Mouse (Mus musculus) lung, postnatal 4 days (tissue): Measurements from ENCODE around the gene Tenm4.

Experiments used
- DNase-seq, 2 experiments: peaks; one replicate each; pipeline ENCODE4 v3.0.0; 2021

The Tenm4 gene

GRCm38 (mm10) chr7:96259630-96260029 is 88.6 kb downstream of the Tenm4 start:
- no peak for DNase-seq

GRCm38 (mm10) chr7:96262182-96262581 is 91.1 kb downstream of the Tenm4 start:
- DNase-seq = no peak

GRCm38 (mm10) chr7:96265941-96266340 is 94.9 kb downstream of the Tenm4 start:
- peak in 1 of 2 experiments; percentile 17 for DNase-seq

- DNase-seq = peak; percentile 27 to 70
These were observed 96.2 kb downstream of the Tenm4 start for GRCm38 (mm10) chr7:96267266-96267665.

GRCm38 (mm10) chr7:96270684-96271083 is 99.6 kb downstream of the Tenm4 start:
- DNase-seq = no peak

GRCm38 (mm10) chr7:96272068-96272467 is 101.0 kb downstream of the Tenm4 start:
- no peak for DNase-seq

- no peak for DNase-seq
These were observed 103.4 kb downstream of the Tenm4 start for GRCm38 (mm10) chr7:96274486-96274885.

GRCm38 (mm10) chr7:96277550-96277949 is 106.5 kb downstream of the Tenm4 start:
- no peak for DNase-seq

- no peak for DNase-seq
These were observed 107.3 kb downstream of the Tenm4 start for GRCm38 (mm10) chr7:96278378-96278777.

- DNase-seq = no peak
These were observed 109.7 kb downstream of the Tenm4 start for GRCm38 (mm10) chr7:96280795-96281194.

GRCm38 (mm10) chr7:96290576-96290975 is 119.5 kb downstream of the Tenm4 start:
- peak; percentile 26 to 41 for DNase-seq

GRCm38 (mm10) chr7:96295959-96296358 is 124.9 kb downstream of the Tenm4 start:
- DNase-seq = no peak

GRCm38 (mm10) chr7:96300826-96301397 is 129.9 kb downstream of the Tenm4 start:
- no peak for DNase-seq

- DNase-seq = no peak
These were observed 130.8 kb downstream of the Tenm4 start for GRCm38 (mm10) chr7:96301813-96302212.

- no peak for DNase-seq
These were observed 132.9 kb downstream of the Tenm4 start for GRCm38 (mm10) chr7:96303963-96304362.

GRCm38 (mm10) chr7:96305382-96305935 is 134.4 kb downstream of the Tenm4 start:
- DNase-seq = no peak

- DNase-seq = no peak
These were observed 137.1 kb downstream of the Tenm4 start for GRCm38 (mm10) chr7:96308106-96308505.

GRCm38 (mm10) chr7:96329343-96329742 is 158.3 kb downstream of the Tenm4 start:
- DNase-seq = no peak

- no peak for DNase-seq
These were observed 160.1 kb downstream of the Tenm4 start for GRCm38 (mm10) chr7:96331186-96331585.

- DNase-seq = no peak
These were observed 163.3 kb downstream of the Tenm4 start for GRCm38 (mm10) chr7:96334361-96334760.

GRCm38 (mm10) chr7:96336376-96336775 is 165.3 kb downstream of the Tenm4 start:
- no peak for DNase-seq

- no peak for DNase-seq
These were observed 169.8 kb downstream of the Tenm4 start for GRCm38 (mm10) chr7:96340826-96341225.

GRCm38 (mm10) chr7:96341479-96341878 is 170.4 kb downstream of the Tenm4 start:
- no peak for DNase-seq

GRCm38 (mm10) chr7:96342996-96343395 is 171.9 kb downstream of the Tenm4 start:
- no peak for DNase-seq

GRCm38 (mm10) chr7:96343667-96344066 is 172.6 kb downstream of the Tenm4 start:
- no peak for DNase-seq
